Mouse (Mus musculus) ES-CJ7 (cell line): ENCODE measurements around the gene Tmem176a.

Experiments used
- DNase-seq: peaks from one replicate; pipeline ENCODE4 v3.0.0; 2011; ENCODE audit warnings: low read depth, low spot score

The Tmem176a gene

GRCm38 (mm10) chr6:48842111-48842842 lies 1.6 kb downstream of the Tmem176a start:
- DNase-seq: no peak

- DNase-seq: no peak
These were observed 4.4 kb downstream of the Tmem176a start for GRCm38 (mm10) chr6:48845086-48845485.

DNA sequence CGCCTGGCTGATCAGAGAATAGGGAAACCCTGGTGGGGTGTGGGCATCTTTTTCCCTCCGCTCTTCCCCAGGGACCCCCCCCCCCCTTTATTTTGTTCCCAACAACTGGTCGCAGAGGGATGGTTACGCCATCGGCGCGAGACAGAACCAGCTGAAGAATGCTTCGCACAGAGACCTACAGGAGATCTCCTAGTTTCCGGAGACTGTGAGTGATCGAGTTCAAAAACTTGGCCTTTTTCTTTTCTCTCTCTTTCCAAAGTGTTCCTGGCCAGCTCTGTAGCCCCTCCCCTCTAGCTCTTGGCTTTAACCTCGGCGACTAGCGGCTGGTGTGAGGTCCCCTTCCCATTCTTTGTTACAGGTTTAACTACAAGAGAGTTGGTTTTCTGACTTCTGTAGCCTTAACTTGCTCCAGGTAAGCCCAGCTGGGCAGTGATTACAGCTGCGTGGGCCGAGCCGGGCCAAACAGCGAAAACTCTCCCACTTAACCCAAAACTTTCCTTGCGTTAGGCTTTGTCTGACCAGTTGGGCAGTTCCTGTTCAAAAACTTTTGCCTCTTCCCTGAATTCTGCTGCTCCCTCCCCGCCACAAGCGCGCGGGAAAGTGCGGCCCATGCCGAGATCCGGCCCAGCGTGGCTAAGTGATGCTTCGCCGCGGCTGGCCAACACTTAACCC lies 11.2 kb downstream of the Tmem176a start:
- no peak for DNase-seq

GRCm38 (mm10) chr6:48854155-48854554 lies 13.4 kb downstream of the Tmem176a start:
- peak; percentile 33 for DNase-seq

DNA sequence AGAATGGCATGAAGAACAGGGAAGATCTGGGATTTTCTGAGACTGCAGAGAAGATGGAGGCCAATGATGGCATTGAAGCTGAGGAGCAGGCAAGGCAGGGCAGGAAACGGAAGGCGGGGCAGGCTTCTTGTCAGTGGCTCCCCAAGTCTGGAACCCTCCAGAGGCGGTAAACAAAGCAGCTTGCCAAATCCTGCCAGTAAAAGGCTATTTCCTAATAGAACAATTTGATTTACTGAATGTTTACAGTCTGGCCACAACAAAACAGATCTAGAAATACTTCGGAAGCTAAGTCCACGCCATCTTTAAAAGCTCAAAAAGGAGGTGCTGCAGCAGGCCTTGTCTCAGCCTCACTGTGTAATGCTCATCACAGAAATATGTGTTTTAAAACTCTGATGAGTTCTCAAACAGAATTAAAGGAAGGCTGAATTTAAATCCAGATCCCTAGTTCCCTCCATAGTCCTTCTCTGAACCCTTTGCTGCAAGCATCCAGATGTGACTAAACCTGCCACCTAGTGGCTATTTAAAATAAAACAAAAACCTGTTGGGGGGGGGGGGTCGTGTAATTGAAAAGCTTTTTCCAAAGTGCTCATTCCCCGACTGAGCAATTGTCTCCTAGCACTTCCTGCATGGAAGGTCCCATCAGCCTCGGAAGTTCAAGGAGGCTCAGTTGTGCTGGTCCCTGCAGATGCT lies 17.0 kb downstream of the Tmem176a start:
- DNase-seq: peak; percentile 22

- peak; percentile 95 for DNase-seq
These were observed 19.6 kb downstream of the Tmem176a start for GRCm38 (mm10) chr6:48860130-48860815.

DNA sequence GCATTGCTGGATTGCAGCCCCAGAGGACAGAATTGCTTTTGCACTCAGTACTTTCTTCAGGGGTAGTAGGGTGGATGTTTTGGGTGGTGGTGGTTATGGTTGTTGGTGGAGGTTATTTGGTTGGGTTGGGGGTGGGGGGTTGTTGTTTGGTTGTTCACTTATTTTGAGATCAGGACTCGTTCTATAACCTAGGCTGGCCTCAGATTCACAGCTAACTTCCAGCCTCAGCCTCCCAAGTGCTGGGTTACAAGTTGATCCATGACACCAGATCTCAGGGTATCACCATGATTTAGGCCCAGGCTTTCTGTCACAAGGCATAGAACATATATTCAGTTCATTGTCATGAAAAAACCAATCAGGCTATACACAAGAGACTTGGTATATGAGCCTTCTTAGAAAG lies 20.1 kb downstream of the Tmem176a start:
- no peak for DNase-seq

DNA sequence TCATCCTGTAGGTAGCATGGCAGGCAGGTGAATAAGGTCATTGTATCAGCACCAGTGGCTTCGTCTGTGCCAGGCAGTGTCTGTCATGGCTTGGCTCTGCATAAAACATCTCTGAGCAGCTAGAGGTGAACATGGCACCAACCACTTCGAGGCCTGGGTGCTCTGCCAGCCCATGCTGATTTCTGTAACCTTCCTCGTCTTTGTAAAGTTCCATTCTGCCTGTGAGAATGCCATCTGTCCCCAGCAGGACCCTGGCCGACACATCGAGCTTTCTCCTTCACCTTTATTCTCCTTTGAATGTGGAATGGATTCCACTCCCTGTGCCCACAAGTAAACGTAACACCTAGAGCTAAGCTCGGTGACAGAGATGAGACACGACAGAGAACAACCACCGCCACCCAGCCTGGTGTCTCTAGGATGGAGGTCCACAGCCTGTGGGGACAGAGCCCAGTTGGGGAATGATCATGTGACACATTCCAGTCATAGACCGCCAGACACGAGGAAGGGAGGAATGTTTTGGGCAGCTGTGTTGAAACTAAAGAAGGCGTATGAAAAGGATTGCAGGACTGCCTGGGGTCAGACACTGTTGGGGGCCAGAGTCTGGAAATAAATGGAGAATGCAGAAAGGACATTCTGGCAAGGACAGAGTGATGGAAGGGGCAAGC lies 21.0 kb downstream of the Tmem176a start:
- DNase-seq: no peak

GRCm38 (mm10) chr6:48862816-48863215 lies 22.1 kb downstream of the Tmem176a start:
- DNase-seq: no peak

DNA sequence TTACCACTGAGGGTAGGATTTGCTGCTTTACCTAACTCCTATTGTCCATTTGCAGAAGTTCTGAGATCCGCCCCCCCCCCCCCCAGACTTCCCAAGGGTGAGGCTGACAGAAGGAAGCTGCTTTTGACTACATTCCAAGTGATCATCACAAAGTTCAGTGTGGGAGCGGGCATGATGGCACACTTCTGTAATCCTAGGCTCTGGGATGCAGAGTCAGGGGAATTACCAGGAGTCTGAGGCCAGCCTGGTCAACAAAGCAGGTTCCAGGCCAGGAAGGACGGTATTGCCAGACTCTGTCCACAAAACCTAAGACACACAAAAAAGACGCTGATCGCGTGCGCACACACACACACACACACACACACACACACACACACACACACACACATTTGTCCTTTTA lies 22.8 kb downstream of the Tmem176a start:
- DNase-seq: no peak

DNA sequence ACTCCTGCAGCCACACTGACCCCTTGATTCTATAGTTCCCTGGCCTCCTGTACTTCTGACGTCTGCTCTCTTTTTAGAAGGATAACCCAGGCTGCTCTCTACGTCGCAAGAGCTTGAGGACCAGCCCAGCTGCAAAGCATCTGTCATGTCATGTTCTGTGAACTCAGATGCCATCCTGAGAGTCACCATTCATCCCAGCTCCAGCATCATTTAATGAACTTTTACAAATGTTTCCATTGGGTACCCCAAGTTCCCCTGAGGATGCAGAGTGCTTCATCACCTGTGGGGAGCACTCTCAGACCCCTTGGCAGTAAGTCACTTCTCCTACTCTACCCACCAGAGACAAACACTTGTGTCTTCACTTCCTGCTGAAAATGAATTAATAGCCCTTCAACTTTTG lies 23.5 kb downstream of the Tmem176a start:
- DNase-seq: no peak

DNA sequence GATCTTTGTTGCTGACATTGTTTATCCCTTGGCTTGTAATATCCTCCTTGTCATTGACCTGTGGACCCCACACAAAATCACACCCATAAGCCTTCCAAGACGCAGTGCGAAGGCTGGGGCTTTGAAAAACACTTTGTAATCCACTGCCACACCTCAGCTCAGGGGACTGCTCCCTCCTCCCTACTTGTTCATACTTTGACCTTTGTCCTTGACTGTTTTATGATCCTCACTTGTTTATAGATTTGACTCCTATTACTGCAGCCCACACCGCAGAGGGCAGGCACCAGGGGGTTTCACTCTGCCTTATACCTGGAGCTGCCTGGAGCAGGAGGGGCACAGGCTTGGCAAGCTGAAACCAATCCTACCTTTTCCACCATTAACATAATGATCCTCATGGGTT lies 24.0 kb downstream of the Tmem176a start:
- no peak for DNase-seq

GRCm38 (mm10) chr6:48865152-48865745 lies 24.5 kb downstream of the Tmem176a start:
- DNase-seq: no peak

DNA sequence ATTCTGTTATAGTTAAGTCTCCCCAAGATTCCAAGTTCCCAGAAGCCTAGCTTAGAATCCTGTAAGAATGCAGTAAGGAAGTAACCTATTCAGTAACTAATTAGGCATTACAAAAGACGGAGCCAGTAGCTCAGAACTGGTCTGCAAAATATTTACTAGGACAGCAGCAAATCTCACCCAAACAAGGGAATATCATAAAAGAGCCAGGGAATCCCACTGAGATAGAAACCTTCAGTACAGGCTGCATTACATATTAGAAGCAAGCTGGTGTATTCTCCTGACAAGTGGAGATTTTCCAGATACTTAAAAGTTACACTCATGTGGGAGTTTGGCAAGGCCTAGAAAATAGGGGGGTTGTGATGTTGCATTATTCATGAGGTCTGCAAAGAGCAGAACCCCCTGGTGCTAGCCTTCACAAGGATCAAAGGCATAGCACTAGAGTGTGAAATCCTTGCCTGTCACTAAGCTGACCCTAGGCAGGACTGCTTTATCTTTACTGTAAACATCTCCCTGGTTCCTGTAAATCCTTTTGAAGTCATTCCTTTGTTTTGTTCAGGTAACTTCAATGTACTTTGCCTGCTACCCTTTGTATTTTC lies 25.7 kb downstream of the Tmem176a start:
- DNase-seq: peak; percentile 51

GRCm38 (mm10) chr6:48867158-48867557 lies 26.4 kb downstream of the Tmem176a start:
- no peak for DNase-seq

- no peak for DNase-seq
These were observed 29.1 kb downstream of the Tmem176a start for GRCm38 (mm10) chr6:48869774-48870173.

DNA sequence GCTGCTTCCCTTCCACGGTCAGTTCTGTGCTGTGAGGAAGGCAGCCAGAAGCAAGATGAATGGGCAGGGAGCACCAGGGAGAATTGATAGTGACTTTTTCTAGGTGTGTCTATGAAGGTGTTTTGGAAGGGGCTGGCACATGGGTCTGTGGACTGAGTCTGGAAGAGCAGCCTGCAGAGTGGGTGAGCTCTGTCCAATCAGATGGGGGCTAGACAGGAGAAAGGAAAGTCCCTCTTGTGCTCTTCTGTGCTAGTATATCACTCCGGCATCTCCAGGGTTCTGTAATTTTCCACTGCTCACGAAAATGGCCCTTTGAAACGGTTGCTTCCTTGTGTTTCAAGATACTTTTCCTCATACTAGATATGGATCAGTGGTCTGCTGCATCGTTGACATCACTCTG lies 31.9 kb downstream of the Tmem176a start, which contains the start of gene Aoc1:
Aoc1 (plus strand) TSS at position 301 of the 400 bp plus-strand sequence.
- DNase-seq: no peak

DNA sequence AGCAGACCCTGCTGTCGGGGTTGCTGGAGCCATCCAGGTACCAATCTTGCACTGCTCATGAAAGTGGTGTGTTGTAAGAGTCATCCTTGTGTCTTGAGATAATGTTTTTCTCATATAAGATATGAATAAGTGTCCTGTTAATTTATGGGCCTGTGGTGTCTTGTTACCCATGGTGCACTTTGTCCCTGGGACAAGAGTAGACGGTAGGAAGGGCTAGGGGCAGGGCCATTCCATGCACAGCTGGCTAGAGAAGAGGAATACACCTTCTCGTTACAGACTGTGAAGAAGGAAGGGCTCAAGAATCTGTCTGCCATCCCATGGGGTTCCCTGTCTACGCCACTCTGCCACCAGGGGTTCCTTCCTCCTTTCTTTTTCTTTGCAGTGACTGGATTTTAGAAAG lies 33.9 kb downstream of the Tmem176a start:
- DNase-seq: no peak

DNA sequence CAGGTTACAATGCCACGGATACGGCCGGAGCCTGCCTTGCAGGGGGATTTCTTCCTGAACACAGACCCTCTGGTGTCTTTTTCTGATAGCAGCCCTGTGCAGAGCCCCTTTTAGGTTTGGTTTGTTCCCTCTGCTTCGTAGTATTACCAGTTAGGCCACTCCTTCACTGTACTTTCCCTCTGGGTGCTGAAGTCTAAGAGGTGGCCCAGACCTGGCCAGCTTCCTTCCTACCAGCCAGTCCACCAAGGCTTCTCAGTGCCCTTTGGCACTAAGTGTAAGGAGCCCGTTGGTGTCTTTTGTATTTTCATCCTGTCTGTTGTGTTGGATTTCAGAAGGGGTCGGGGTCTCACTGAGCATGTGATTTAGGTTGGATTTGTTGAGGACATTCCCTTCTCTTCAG lies 34.8 kb downstream of the Tmem176a start:
- DNase-seq: no peak

DNA sequence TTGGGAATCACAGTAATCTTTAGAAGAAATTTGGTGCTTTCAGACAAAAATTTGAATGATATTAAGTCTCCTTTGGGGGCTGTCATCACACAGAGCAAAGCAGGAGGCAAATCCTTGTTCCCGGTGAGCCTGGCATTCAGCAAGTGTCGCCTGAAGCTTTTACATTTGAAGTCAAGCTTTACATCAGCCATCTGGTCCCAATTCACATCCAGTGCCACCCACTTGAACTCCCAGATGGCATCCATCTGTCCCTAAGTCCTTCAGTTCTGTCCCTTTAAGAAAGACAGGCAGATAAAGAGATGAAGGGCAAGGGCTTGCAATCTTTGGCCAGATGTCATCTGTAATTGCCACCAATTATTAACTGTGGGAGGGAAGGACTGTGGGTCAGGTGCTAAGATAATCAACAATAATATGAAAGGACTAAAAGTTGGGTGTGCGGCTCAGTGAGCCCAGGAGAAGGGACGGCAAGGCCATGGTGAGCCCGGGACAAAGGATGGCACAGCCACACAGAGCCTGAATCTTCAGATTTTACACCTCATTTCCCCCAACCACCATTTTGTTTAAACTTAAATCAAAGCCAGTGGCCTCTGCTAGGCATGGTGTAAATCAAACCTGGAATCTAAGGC lies 35.9 kb downstream of the Tmem176a start:
- no peak for DNase-seq
